Mouse (Mus musculus): ENCODE results near the gene Kalrn.

Gene Kalrn

DNA sequence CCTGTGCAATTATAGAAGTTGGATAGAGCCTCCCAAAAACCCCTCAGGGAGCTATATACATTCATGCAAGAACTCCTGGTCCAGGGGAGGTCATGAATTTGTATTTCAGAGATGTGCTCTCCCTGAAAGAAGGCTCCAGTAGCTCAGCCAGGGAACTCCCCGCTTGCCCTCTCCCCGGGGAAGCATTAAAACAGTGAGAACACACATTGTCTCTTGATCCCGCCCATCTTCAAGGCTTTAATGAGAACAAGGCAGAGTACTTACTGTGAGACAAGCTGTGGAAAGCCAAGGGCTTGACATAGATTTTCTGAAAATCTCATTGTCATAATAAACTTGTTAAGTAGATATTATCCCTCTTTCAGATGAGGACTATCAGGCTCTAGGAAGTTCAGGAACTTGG is 155.4 kb downstream of the Kalrn start:
- no peak for DNase-seq

DNA sequence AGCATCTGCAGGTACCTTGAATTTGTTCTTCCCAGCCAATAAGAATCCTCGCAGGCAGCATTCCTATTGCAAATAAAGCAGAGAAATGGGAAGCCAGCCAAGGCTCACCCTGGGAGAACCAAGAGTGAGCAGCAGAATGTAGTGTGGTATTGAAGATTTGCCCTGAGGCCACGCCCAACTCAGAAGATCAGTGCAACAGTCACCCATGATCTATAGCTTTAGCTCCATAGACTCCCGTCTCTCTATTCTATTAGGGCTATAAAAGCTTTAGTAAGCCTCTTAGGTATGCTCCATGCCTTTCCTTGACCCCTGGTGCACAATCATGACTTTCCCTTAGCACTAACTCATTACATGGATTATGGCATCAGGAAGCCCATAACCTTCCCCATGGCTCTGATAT is 155.9 kb downstream of the Kalrn start:
- no peak for DNase-seq

DNA sequence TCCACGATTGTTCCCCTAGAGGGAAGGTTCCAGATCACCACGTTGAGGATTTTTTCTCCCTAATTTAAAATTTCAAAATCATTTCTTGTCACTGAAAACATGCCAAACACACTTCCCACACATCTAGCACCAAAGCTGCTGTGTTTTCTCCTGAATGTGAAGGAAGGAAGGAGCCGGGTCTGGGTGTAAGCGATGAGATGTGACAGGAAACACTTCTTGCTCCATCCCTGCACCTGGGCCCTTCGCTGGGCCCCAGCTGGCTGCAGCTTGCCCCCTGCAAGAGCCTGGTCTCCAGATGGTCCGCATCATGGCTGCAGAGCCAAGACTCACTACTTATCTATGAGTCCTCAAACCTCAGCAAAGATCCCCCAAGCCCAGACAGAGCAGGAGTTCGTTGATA is 158.8 kb downstream of the Kalrn start:
- DNase-seq: peak; percentile 42 to 58

DNA sequence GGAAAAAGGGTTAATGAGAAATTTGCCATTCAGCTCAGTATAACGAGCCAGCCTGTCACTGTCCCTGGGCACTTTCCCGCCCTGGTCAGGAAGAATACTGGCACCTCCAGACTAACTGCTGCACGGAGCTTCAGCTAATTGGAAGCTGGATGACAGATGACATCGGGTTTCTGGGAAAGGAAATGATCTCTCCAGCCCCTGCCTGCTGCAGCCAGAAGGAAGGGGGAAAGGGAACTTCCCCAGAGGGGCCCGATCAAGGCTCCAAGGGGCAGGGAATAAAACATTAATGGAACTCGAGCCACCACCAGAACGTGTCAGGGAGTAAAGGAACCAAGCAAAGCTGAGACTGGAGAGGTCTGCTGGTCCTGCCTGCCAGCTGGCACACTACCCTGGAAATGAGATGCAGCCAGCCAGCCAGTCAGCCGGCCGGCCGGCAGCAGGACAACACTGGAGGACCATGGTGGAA is 159.4 kb downstream of the Kalrn start:
- peak; percentile 93 to 95 for DNase-seq

DNA sequence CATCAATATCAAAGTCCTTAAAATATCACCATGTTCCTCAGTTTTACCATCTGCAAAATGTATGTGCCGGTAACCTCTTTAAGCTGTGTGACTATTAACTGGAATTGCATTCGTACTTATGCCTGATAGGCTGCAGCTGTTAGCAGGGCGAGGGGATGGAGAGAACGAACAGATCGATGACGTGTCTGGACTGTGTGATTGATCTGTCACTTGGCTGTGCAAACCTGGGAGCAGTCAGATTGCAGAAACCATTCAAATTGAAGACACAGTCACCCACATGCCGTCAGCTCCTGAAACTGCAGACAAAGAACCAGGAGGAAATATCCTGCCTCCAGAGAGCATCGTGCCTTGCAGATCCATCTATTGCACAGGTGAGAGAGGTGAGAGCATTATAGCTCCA is 166.3 kb downstream of the Kalrn start:
- DNase-seq: no peak

DNA sequence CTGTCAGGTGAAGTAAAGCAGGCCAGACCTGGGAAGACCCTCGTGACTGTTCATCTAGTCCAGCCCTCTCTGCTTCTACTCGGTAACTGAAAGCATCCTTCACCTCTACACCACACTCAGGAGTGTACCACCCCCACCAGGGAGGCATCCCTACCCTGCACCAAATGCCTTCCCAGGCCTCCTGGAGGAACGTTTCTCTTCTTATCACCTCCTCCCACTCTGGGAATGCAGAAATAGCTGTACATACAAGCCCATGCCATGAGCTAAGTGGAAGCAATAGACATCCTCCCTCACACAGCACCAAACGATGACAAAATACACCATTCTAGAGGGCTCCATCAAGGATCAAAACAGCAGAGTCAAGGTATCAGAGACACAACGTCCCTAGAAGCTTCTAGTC is 168.2 kb downstream of the Kalrn start:
- DNase-seq: no peak

DNA sequence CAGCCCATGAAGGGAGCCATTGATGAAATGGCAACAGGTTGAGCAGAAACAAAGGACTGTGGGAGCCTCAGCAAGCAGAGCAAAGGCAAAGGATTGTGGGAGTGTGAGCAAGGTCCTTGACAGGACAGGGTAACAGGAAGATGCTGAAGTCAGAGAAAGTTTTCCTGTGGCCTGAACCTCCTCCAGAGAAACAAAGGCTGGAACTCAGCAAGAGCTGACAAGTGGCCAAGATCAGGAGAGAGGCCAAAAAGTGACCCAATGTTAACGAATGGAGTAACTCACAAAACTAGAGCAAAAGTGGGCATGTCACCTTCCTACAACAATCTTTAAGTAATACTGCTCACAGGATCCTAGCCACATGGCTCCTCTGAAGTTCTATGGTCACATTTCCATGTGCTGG is 172.1 kb downstream of the Kalrn start:
- DNase-seq: no peak

DNA sequence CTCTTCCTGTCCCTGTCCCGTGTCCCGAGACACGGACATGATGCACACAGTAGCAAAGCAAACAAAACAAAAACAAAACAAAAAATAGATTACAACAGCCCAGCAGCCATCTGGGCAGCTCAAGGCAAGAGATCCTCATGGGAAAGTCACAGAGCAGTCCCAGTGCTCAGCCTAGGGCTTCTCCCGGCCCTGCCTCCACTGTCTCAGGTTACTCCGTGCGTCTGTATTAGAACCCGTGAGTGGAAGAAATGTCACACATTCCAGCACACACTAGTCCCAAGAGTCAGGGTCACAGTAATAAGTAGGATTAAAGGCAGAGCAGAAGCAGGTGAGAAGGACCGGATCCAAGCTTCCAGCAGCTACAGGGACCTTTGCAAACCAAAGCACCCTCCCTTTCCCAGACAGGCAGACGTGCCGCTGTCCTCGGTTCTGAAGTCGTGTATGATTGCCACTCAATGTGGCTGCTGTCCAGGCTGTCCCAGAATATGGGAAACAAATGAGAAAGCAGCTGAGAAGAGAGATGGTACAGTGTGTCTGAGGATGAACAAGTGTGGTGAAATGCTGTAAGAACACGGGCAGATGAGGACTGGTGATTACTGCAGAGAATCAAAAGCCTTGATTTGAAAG is 173.1 kb downstream of the Kalrn start:
- no peak for DNase-seq

DNA sequence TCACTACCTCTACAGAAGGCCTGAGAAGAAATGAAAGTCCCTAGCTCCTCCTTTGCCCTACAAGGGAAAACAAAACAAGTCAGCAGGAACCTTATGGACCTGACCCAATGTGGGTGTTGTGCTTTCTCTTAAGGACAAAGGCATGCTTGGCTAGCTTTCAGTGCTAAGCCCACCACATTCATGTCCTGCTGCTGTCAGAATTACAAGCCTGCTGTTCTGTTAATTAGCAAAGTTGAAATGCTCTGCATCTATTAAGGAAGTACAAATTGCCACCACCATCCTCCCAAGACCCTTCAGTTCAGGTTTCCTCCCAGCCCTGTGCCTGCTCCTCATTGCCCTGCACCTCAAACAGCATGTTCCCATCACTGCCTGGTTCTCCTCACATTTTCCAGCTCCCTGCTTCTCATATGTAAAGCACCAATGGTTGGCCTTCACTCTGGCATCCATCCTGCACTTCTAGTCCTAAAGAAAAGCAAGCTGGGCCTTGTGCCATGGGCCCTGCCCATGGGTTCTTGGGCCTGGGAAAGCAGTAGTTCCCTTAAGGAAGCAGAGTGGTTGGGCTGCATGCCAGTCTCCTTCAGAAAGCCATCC is 178.0 kb downstream of the Kalrn start:
- peak; percentile 23 to 55 for DNase-seq

DNA sequence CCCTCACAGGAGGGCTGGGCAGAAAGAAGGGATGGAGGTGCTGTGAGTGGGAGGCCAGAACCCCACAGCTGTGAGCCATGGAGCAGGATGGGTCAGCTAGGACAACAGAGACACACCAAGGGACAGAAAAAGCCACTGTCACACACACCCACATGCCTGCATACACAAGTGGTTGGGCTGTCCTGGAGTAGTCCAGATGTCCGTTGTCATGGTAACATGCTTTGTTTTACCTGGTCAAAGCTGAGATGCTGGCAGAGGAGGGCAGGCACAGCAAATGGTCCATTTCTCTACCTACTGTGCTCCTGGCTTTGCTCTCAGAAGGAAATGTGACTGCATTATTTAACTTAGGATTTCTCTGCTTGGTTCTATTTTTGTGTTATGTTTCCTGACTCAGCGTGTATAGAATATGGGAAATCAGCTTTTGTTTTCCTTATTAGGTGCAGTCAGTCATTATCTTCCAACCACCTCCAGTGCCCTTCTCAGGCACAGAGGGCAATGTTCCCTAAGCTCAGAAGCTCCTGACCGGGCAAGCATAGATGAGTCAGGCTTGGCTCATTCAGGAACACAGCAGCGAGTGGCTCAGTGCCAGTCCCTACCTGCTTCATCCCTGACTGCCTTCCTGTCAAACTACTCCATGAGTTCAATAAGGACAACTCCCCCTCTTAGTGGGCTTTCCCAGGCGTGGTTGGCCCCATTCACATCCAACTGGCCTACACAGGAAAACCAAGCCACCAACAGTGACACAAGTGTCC is 183.6 kb downstream of the Kalrn start:
- DNase-seq: peak; percentile 76 to 77

DNA sequence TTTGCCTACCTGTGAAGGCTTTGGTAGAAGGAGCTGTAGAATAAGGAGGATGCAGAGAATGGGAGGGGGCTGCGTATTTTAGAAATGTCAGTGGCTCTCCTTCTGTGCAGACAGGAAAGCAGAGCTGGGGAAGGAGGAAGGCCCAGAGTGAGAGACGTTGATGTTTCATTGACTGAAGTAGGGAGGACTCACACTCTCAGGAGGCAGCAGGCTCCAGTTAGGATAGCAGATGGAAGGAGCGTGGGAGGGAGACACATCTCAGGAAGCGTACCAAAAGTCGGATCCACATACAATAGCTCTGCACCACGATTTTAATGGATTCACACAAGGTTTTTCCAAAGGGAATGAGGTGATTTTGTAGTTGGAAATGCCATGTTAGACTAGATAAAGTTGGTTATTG is 184.5 kb downstream of the Kalrn start:
- no peak for DNase-seq

DNA sequence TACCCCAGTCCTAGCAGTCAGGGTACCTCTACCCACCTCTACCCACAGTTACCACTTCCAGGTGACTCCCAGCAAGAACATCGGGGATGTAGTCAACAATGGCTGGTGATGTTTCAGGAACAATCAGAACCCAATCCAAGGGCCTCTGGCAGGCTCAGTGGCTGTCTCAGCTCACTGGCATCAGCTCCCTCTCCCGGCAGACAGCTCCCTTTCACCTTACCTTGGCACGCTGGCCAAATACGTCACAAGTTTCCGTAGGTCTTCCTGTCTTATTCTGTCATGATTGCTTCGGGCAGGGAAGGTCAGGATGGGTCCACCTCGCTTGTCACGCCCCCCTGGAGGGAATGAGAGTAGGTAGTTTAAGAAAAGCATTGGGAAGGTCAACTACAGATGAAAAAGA is 188.3 kb downstream of the Kalrn start:
- no peak for DNase-seq

DNA sequence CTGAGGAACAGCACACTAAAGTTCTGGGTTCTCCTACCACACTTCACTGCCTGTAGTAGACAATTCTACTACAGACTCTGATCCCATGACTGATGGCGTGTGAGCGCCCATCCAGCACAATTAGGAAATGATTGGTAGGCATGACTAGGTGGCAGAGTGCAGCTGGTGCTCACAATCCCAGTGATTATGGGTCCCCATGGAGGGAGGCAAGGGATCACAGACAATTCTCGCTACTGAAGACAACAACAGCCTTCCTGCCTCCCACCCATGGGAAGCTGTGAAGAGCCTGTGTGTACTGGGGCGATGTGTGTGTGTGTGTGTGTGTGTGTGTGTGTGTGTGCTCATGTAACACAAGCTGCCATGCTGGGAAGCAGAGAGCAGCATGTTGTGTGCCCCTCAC is 190.3 kb downstream of the Kalrn start:
- DNase-seq: no peak

DNA sequence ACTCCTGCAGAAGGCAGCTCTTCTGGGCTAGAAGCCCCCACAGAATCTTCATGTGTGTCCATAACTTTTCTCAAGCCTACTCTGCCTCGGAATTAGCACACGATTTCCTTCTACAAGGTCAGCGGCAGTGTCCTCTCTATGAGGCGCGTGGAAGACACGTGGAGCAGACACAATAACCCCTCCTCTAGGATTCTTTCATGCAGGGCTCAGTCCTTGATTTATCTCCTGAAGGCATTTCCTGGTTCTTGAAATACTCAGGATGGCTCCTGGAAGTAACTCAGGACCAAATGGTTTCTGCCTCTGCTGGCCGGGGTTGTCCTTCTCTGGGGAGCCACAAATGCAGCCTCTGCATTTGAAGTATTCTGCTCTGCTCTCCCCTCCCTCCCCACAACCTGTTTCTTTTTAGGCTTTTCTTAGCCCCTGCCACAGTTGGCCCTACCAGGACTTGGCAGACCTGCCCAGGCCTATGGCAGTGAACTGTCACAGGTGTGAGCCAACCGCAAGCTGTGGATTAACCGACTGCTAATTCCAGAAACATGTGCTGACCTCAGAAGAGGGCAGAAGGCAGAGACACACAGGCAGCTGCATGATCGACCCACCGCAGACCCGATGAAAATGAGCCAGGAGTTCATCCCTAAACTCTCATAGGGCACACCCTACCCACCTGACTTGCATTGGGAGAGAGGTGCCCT is 197.0 kb downstream of the Kalrn start:
- peak; percentile 45 to 57 for DNase-seq

DNA sequence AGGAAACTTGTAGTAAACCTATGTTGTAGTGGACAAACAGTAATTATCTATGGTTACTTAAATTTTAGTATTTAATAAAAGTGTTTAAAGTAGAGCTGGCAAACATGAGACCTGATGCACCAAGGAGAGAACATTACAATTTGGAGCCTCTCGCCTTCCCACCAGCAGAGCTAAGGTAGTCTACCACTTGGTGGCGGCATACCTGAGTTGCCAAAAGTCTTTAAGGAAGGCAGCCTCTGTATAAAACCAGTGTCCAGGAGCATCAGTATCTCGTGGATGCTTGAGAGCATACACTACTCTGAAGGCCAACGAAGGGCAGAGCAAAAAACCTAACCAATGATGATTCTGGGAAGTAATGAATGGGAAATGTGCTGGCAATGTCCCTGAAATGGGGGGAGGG is 199.8 kb downstream of the Kalrn start:
- DNase-seq: no peak

DNA sequence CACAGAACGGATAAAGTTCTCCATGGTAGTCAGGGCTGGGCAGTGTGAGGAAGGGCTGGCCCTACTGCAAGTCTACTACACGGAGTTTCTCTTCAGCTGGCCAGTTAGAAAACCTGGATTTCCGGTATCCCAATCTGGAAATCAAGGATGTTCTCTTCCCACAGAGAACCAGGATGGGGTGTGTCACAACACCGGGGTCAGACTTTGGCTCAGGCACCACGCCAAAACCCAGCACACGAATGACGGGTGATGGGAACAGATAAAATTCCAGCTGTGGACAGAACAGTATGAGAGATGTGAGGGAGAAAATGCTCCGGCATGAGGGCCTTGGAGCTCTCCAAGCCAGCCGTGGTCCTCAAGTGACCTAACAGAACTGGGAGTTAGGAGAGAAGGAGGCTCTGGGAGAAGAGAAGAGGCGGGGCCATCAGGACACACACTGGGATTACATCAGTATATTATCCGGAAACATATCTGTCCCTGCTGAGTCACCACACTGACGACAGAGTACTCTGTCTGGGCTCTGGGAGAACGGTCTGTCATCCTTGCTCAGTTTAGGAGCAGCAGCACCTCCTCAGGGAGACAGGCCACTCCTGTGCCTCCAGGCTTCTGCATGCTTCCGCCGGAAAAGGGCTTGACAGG is 201.1 kb downstream of the Kalrn start:
- DNase-seq: no peak

DNA sequence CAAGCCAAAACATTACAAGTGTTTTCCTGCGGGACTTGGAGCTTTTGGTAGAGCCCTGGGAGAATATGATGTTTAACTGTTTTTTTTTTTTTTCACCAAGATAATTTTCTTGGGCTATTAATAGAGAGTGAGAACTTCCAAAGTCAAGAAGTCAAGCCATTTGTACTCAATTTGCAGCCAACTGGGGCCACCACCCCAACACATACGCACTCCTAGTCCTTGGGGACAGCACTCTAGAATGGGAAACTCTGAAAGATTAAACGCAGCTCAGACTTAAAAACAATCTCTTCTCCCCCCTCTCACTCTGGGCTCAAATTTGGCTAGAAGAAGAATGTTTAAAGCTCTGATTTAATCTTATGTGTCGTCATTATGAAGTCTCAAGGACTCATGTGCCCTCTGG is 214.1 kb downstream of the Kalrn start:
- DNase-seq: no peak

DNA sequence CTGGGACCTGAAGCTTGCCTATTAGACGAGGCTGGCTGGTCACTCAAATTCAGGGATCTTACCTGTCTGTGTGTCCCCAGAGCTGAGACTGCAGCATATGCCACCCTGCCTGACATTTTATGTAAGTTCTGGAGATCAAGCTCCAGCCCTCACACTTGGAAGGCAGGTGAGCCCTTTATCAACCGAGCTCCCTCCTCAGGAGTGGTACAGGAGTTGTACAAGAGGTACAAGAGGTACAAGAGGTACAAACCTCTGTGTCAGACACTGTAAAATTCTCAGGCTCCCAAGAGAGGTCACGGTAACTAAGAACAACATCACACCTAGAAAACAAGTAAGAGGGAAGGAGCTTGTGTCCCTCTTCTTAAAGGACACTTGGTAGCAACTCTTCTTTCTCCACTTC is 217.8 kb downstream of the Kalrn start:
- DNase-seq: no peak

DNA sequence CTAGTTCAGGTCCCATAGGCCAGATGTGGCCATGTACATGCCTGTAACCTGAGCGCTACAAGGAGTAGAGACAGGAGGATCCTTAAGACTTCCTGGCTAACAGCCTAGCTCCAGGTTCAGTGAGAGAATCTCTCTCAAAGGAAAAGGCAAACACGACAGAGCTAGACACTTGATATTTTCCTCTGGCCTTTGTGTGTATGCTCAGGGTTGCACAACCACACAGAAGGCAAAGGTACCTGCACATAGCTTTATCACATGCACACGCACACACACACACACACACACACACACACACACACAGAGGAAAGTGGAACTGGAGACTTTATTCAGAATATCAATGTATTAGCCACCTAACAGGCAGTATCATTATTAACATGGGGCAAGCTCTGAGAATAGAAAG is 219.3 kb downstream of the Kalrn start:
- DNase-seq: no peak

DNA sequence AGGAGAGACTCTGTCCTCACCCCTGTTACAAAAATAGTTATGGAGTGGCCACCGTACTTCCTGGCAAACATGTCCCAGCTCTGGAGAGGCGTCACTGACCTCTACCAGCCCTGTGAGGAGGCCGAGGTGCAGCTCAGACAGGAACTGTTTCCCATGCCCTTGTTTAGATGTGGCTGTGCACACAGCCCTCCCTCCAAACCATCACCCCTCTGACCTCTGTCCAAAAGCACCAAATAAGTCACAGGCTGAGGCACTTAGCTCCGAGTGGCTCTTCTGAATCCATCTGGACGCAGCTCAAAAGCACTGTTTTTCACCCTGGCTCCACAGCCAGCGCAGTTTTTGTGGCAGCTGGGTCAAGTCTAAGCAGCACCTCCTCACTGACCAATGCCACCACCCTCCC is 220.6 kb downstream of the Kalrn start:
- no peak for DNase-seq

DNA sequence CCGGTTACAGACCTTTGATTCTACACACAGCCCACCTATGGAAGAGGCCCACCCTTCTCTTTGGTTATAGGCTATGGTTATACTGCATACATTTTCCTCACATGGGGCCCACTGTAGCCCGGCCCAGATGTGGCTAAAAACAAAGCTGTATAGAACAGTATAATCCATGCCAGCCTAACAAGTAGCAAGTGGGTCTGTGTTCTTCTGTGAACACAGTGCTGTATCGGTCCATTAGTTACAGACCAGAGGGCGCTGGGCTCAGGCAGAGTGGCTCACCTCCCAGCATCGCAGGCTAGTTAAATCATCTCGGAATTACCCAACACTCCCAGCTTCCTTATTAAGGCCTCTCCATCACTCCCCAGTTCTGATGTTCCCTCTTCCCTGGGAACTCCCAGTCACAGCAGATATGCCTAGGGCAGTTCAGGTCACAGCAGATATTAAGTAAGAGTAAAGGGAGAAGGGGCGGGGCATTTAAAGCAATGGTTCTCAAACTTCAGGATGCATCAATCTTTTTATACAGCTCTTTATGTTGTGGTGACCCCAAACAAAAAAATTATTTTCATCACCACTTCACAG is 221.7 kb downstream of the Kalrn start:
- no peak for DNase-seq

DNA sequence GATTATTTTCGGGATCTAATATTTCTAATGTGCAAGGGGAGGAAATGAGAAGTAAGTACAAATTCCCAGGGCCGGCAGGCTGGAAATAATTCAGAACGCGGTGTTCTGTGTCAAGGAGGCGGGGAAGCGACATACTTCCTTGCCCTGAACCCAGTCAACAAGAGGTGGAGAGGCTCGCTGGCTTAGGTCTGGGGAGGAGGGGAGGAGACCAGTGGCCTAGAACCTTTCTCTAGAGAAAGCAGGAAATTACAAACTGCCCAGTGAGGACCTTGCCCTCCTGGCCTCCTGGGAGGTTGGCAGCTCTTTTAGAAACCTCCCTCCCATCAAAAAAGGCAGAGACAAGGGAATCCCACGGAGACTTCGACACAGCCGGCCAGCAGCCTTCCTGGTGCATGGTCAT is 225.8 kb downstream of the Kalrn start:
- DNase-seq: no peak
